Mouse (Mus musculus): ENCODE data around the gene 4931423N10Rik. TPM values are rescaled to one million over a fixed set of nuclear protein-coding genes. Genes with fewer than 3 reads are reported as not detected.

4931423N10Rik gene
- total RNA-seq (2014; rRNA removed; ENCODE audit: low replicate concordance), result not detected in 2 replicates
- not detected in 2 replicates for polyA plus RNA-seq (2015; fragmentation: Nextera tagmentation; extraction: Ambion mirVana)

- ATAC-seq (ENCODE audit: insufficient read depth, low read depth), result no peak
- no peak within 1 kb of the TSS for H3K4me3 ChIP-seq (ENCODE audit: low read depth, low read length)
- no peak within 1 kb of the TSS for H3K9ac ChIP-seq (replicated peaks; ENCODE audit: low read depth, low read length)
- TF ChIP-seq CTCF (IDR thresholded peaks at IDR 0.05; ENCODE audit: low read depth) (peak; percentile 26), EP300 (IDR thresholded peaks at IDR 0.05; ENCODE audit: low read depth) (no peak)
- no peak for DNase-seq (ENCODE audit: low spot score)
- WGBS, result 73% methylated on average over 15 of the region's 15 CpGs
- no peaks in the 10 kb centered on the region for H3K9me3 ChIP-seq (replicated peaks; ENCODE audit: control insufficient read depth, low read length)
- H3K27ac ChIP-seq (ENCODE audit: low read depth), result no peak within 1 kb of the TSS
- H3K36me3 ChIP-seq (replicated peaks; ENCODE audit: control insufficient read depth, insufficient read depth, low read length), result no peaks in the 10 kb centered on the region
- no peaks in the 10 kb centered on the region for H3K27me3 ChIP-seq (ENCODE audit: control insufficient read depth, insufficient read depth, low read length)
- H3K4me1 ChIP-seq (ENCODE audit: control insufficient read depth, insufficient read depth), result no peaks in the 10 kb centered on the region
- no peak within 1 kb of the TSS for H3K4me2 ChIP-seq (ENCODE audit: low read depth, low read length)
Measured at GRCm38 (mm10) chr2:23207070-23207526, at the start of gene 4931423N10Rik. Gene 4931423N10Rik, plus strand, starts transcription at chr2:23207476.

- Histone ChIP-seq H3K27me3 (ENCODE audit: control insufficient read depth, insufficient read depth, low read length) (no peaks in the 10 kb centered on the region), H3K9me3 (replicated peaks; ENCODE audit: control insufficient read depth, low read length) (no peaks in the 10 kb centered on the region), H3K36me3 (replicated peaks; ENCODE audit: control insufficient read depth, insufficient read depth, low read length) (peaks cover 61% of the 10 kb centered on the region), H3K27ac (ENCODE audit: low read depth) (no peak overlapping the region), H3K4me2 (ENCODE audit: low read depth, low read length) (no peak overlapping the region), H3K4me3 (ENCODE audit: low read depth, low read length) (no peak overlapping the region), H3K9ac (replicated peaks; ENCODE audit: low read depth, low read length) (no peak overlapping the region), H3K4me1 (ENCODE audit: control insufficient read depth, insufficient read depth) (no peaks in the 10 kb centered on the region)
- 60% methylated on average over 3 of the region's 3 CpGs for WGBS
- TF ChIP-seq EP300 (IDR thresholded peaks at IDR 0.05; ENCODE audit: low read depth) (no peak), CTCF (IDR thresholded peaks at IDR 0.05; ENCODE audit: low read depth) (no peak)
- ATAC-seq (ENCODE audit: insufficient read depth, low read depth), result no peak
- DNase-seq (ENCODE audit: low spot score), result no peak
Measured at GRCm38 (mm10) chr2:23172305-23172704, 35.0 kb upstream of the 4931423N10Rik start.

- Histone ChIP-seq H3K9me3 (replicated peaks; ENCODE audit: control insufficient read depth, low read length) (no peaks in the 10 kb centered on the region), H3K4me3 (ENCODE audit: low read depth, low read length) (no peak overlapping the region), H3K36me3 (replicated peaks; ENCODE audit: control insufficient read depth, insufficient read depth, low read length) (peaks cover 70% of the 10 kb centered on the region), H3K27me3 (ENCODE audit: control insufficient read depth, insufficient read depth, low read length) (no peaks in the 10 kb centered on the region), H3K4me2 (ENCODE audit: low read depth, low read length) (no peak overlapping the region), H3K9ac (replicated peaks; ENCODE audit: low read depth, low read length) (no peak overlapping the region), H3K27ac (ENCODE audit: low read depth) (no peak overlapping the region), H3K4me1 (ENCODE audit: control insufficient read depth, insufficient read depth) (no peaks in the 10 kb centered on the region)
- TF ChIP-seq CTCF (IDR thresholded peaks at IDR 0.05; ENCODE audit: low read depth), result no peak
- TF ChIP-seq EP300 (IDR thresholded peaks at IDR 0.05; ENCODE audit: low read depth), result no peak
- DNase-seq (ENCODE audit: low spot score) (no peak), ATAC-seq (ENCODE audit: insufficient read depth, low read depth) (no peak)
- WGBS, result 82% methylated on average over 1 of the region's 1 CpGs
Measured at GRCm38 (mm10) chr2:23194366-23194765, 12.9 kb upstream of the 4931423N10Rik start.

GRCm38 (mm10) chr2:23201034-23201433 lies 6.2 kb upstream of the 4931423N10Rik start:
- no peak overlapping the region for H3K4me3 ChIP-seq (ENCODE audit: low read depth, low read length)
- WGBS, result 41% methylated on average over 1 of the region's 1 CpGs
- no peaks in the 10 kb centered on the region for H3K4me1 ChIP-seq (ENCODE audit: control insufficient read depth, insufficient read depth)
- TF ChIP-seq CTCF (IDR thresholded peaks at IDR 0.05; ENCODE audit: low read depth) (no peak), EP300 (IDR thresholded peaks at IDR 0.05; ENCODE audit: low read depth) (no peak)
- ATAC-seq (ENCODE audit: insufficient read depth, low read depth) (no peak), DNase-seq (ENCODE audit: low spot score) (no peak)
- H3K36me3 ChIP-seq (replicated peaks; ENCODE audit: control insufficient read depth, insufficient read depth, low read length), result peaks cover 21% of the 10 kb centered on the region
- no peak overlapping the region for H3K9ac ChIP-seq (replicated peaks; ENCODE audit: low read depth, low read length)
- H3K27ac ChIP-seq (ENCODE audit: low read depth), result no peak overlapping the region
- no peak overlapping the region for H3K4me2 ChIP-seq (ENCODE audit: low read depth, low read length)
- H3K27me3 ChIP-seq (ENCODE audit: control insufficient read depth, insufficient read depth, low read length), result no peaks in the 10 kb centered on the region
- H3K9me3 ChIP-seq (replicated peaks; ENCODE audit: control insufficient read depth, low read length), result no peaks in the 10 kb centered on the region

- DNase-seq (ENCODE audit: low spot score), result no peak
- WGBS, result 39% methylated on average over 15 of the region's 15 CpGs
Measured at GRCm38 (mm10) chr2:23202900-23203670, 4.2 kb upstream of the 4931423N10Rik start.

More at GRCm38 (mm10) chr2:23202900-23203670, 4.2 kb upstream of the 4931423N10Rik start:
- no peak for TF ChIP-seq EP300 (IDR thresholded peaks at IDR 0.05; ENCODE audit: low read depth)
- no peak for TF ChIP-seq CTCF (IDR thresholded peaks at IDR 0.05; ENCODE audit: low read depth)
- no peak overlapping the region for H3K27ac ChIP-seq (ENCODE audit: low read depth)
- peaks cover 13% of the 10 kb centered on the region for H3K36me3 ChIP-seq (replicated peaks; ENCODE audit: control insufficient read depth, insufficient read depth, low read length)
- H3K4me2 ChIP-seq (ENCODE audit: low read depth, low read length), result no peak overlapping the region
- H3K4me1 ChIP-seq (ENCODE audit: control insufficient read depth, insufficient read depth), result no peaks in the 10 kb centered on the region
- no peaks in the 10 kb centered on the region for H3K27me3 ChIP-seq (ENCODE audit: control insufficient read depth, insufficient read depth, low read length)
- H3K9ac ChIP-seq (replicated peaks; ENCODE audit: low read depth, low read length), result no peak overlapping the region
- H3K9me3 ChIP-seq (replicated peaks; ENCODE audit: control insufficient read depth, low read length), result no peaks in the 10 kb centered on the region
- no peak overlapping the region for H3K4me3 ChIP-seq (ENCODE audit: low read depth, low read length)
- no peak for ATAC-seq (ENCODE audit: insufficient read depth, low read depth)

Data from heart, postnatal 0 days (tissue).